Mouse (Mus musculus): ENCODE data around the gene Gm11937.

DNA sequence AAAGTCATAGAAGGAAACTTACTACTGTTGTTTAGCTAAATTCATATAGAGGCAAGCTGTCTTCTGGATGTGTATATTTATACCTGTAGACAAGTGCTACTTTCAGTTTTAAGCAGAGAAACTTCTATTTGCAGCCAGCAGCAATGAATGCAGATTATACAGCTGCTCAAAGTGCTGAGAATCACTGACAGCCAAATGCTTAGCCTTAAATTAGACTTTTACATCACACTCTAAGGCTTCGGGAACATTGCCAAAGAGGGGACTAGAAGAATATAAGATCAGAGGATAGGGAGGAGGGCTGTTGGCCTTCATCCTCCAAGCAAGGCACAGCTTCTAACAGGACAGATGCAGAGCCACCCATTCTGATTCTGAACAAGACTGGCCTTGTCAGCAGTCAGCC, 27.1 kb upstream of the Gm11937 start:
- no peak for TF ChIP-seq CTCF (IDR thresholded peaks at IDR 0.05; ENCODE audit: low read depth, low read length)
- TF ChIP-seq POLR2A (IDR thresholded peaks at IDR 0.05; ENCODE audit: extremely low read depth, insufficient read depth, low read length) = no peak
